Mouse (Mus musculus): ENCODE results near the gene Pacsin3.

DNA sequence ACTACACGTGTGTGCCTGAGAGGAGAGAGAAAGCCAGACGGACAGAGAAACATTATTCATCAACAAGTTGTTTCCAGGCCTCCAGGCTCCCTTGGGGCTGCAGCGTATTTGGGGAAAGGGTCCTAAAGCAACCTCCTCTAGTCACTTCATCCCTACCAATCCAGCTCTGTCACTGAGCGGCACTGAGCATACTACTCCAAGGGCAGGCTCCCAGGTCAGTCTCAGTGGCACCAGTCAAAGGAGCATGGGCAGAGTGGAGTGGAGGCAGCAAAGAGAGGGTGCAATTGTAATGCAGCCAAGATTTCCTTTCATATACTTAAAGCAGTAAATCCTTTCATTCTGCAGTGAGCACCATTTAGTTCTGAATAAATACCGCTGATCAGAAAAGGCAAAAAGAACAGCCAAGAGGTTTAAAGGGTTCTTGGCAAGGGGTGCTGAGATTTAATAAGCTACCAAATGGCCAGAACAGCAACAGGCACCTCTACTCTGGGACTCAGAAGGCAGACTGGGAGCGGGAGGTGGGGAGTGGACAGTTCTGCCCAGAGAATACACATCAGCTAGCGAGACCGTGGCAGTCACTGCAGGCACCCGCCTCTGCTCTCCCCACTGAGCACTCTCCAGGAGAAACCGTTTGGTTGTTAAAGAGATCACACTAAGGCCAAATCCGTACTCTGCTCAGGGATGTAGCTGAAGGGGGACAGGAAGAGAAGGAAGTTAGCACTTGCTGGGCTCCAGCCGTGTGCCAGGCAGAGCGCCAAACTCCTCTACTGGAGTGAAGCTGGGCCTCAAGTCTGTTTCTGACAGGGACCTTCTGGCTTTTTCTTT is 28.8 kb downstream of the Pacsin3 start:
- no peak for TF ChIP-seq CTCF (IDR thresholded peaks at IDR 0.05; ENCODE audit: borderline replicate concordance, control insufficient read depth, extremely low read depth, insufficient read depth, low read length, poor library complexity)
- TF ChIP-seq POLR2A (IDR thresholded peaks at IDR 0.05; ENCODE audit: control insufficient read depth, extremely low read depth, insufficient read depth, low read length, poor library complexity): no peak
